Mouse (Mus musculus): ENCODE data around the gene Themis2. TPM values are rescaled to one million over a fixed set of nuclear protein-coding genes. Genes with fewer than 3 reads are reported as not detected.

The Themis2 gene
- polyA plus RNA-seq, 1 experiment from 2014 or later = 0.72 TPM

DNA sequence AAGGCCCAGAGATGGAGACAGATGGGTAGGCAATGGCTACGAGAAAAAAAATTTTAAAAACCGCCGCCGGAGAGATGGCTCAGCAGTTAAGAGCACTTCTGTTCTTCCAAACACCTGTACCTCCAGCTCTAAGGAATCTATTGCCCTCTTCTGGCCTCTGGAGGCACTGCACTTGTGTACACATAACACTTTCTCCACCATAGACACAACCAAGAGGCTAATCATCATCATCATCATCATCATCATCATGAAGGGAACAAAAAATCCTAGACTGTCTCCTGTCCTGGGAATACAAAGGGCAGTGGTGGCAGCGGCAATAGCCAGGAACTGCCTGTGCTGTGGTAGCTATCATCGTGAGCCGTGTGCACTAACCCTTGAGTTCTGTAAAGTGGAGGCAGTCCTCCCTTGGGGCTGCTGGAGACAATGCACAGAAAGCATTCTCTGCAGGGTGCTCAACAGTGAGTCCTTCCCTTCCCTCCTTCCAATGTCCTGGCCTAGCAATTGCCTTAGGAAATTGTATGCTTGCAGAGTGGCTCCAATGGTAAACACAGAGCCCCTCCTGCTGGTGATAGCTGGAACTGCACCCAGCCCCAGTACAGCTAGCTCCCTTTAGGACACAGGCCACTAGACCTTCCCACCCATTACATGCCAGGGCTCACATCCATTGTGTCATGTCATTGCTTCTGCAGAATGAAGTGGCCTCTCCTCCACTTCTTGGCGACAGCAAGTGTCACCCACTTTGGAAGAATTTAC lies 27.6 kb upstream of the Themis2 start:
- H3K9me3 ChIP-seq (ENCODE audit: control insufficient read depth, low read length) = no peaks in the 10 kb centered on the region
- DNase-seq (ENCODE audit: low spot score) (peak; percentile 80), ATAC-seq (ENCODE audit: low FRiP score, low TSS enrichment) (peak; percentile 75)
- no peak overlapping the region for H3K4me2 ChIP-seq (replicated peaks; ENCODE audit: low read depth)
- no peak overlapping the region for H3K27ac ChIP-seq (replicated peaks)
- no peak overlapping the region for H3K9ac ChIP-seq (ENCODE audit: low read length)
- H3K4me1 ChIP-seq (replicated peaks; ENCODE audit: control insufficient read depth, insufficient read depth) = no peaks in the 10 kb centered on the region
- TF ChIP-seq CTCF (IDR thresholded peaks at IDR 0.05; ENCODE audit: low read depth) (peak; percentile 87), EP300 (optimal IDR thresholded peaks at IDR 0.05) (no peak)
- peaks cover 15% of the 10 kb centered on the region for H3K36me3 ChIP-seq (ENCODE audit: control insufficient read depth, insufficient read depth, low read length)
- H3K4me3 ChIP-seq (ENCODE audit: low read depth, low read length) = no peak overlapping the region
- 69% methylated on average over 8 of the region's 8 CpGs for WGBS
- no peaks in the 10 kb centered on the region for H3K27me3 ChIP-seq (ENCODE audit: control insufficient read depth, insufficient read depth, low read length)

DNA sequence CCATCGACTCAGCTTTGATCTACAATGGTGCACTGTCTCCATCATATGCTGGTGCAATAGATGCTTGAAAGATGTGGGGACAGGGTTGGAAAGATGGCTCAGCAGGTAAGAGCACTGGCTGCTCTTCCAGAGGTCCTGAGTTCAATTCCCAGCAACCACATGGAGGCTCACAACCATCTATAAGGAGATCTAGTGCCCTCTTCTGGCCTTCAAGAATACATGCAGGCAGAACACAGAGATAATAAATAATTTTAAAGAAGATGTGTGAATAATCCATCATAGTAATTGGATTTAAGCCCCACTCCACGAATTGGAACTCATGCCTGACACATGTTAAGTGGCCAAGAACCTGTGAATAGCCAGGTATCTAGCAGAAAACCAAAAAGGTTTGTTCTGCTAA lies 22.3 kb upstream of the Themis2 start:
- 0 out of 2 replicates have a peak, but pooled peaks have one; percentile 3 for TF ChIP-seq CTCF (IDR thresholded peaks at IDR 0.05; ENCODE audit: low read depth)
- TF ChIP-seq EP300 (optimal IDR thresholded peaks at IDR 0.05) = no peak
- H3K27ac ChIP-seq (replicated peaks) = no peak overlapping the region
- no peaks in the 10 kb centered on the region for H3K27me3 ChIP-seq (ENCODE audit: control insufficient read depth, insufficient read depth, low read length)
- H3K36me3 ChIP-seq (ENCODE audit: control insufficient read depth, insufficient read depth, low read length) = no peaks in the 10 kb centered on the region
- H3K4me2 ChIP-seq (replicated peaks; ENCODE audit: low read depth) = no peak overlapping the region
- no peak overlapping the region for H3K4me3 ChIP-seq (ENCODE audit: low read depth, low read length)
- no peak overlapping the region for H3K9ac ChIP-seq (ENCODE audit: low read length)
- DNase-seq (ENCODE audit: low spot score) (no peak), ATAC-seq (ENCODE audit: low FRiP score, low TSS enrichment) (no peak)
- 56% methylated on average over 2 of the region's 2 CpGs for WGBS
- H3K4me1 ChIP-seq (replicated peaks; ENCODE audit: control insufficient read depth, insufficient read depth) = no peaks in the 10 kb centered on the region
- no peaks in the 10 kb centered on the region for H3K9me3 ChIP-seq (ENCODE audit: control insufficient read depth, low read length)

DNA sequence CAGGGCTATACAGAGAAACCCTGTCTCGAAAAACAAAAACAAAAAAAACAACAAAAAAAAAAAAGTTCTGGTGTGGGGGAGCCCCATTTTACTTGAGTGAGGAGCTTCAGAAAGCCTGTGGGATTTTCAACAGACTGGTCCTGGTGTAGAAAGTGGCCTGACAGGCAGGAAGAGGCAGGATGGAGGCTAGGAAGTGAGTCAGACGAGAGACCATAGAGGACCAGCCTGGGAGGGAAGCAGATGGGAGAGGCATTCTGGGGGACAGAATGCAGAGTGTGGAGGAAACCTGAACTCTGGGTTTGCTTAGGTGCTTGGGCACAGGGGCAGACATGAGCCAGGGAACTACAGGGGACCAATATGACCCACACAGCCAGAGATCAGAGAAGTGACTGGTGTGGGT lies 20.7 kb upstream of the Themis2 start:
- DNase-seq (ENCODE audit: low spot score) (no peak), ATAC-seq (ENCODE audit: low FRiP score, low TSS enrichment) (no peak)
- Histone ChIP-seq H3K9ac (ENCODE audit: low read length) (no peak overlapping the region), H3K4me2 (replicated peaks; ENCODE audit: low read depth) (no peak overlapping the region), H3K4me3 (ENCODE audit: low read depth, low read length) (no peak overlapping the region), H3K4me1 (replicated peaks; ENCODE audit: control insufficient read depth, insufficient read depth) (no peaks in the 10 kb centered on the region), H3K27ac (replicated peaks) (no peak overlapping the region), H3K36me3 (ENCODE audit: control insufficient read depth, insufficient read depth, low read length) (no peaks in the 10 kb centered on the region), H3K9me3 (ENCODE audit: control insufficient read depth, low read length) (no peaks in the 10 kb centered on the region), H3K27me3 (ENCODE audit: control insufficient read depth, insufficient read depth, low read length) (no peaks in the 10 kb centered on the region)
- WGBS = 62% methylated on average over 2 of the region's 2 CpGs
- no peak for TF ChIP-seq CTCF (IDR thresholded peaks at IDR 0.05; ENCODE audit: low read depth)
- TF ChIP-seq EP300 (optimal IDR thresholded peaks at IDR 0.05) = no peak

DNA sequence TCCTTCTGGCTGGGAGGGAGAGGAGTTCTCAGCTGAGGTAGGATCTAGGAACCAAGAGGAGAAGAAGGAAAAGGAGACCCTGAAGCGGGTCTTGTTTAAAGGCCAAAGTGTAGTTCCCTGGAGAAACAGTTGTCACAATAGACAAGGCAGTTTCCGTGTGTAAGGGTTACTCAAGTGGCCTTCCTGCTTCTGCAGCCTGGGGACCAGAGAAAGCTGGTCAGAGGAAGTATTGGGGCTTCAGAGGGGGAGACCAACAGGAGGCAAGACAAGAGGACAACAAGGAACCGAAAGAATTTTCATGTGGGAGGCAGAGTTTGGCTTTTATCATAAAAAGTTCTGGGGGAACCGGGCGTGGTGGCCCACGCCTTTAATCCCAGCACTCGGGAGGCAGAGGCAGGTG lies 20.2 kb upstream of the Themis2 start:
- ATAC-seq (ENCODE audit: low FRiP score, low TSS enrichment) (no peak), DNase-seq (ENCODE audit: low spot score) (no peak)
- H3K27me3 ChIP-seq (ENCODE audit: control insufficient read depth, insufficient read depth, low read length) = no peaks in the 10 kb centered on the region
- no peak overlapping the region for H3K4me3 ChIP-seq (ENCODE audit: low read depth, low read length)
- no peaks in the 10 kb centered on the region for H3K9me3 ChIP-seq (ENCODE audit: control insufficient read depth, low read length)
- no peaks in the 10 kb centered on the region for H3K4me1 ChIP-seq (replicated peaks; ENCODE audit: control insufficient read depth, insufficient read depth)
- 75% methylated on average over 7 of the region's 7 CpGs for WGBS
- H3K27ac ChIP-seq (replicated peaks) = no peak overlapping the region
- no peak overlapping the region for H3K4me2 ChIP-seq (replicated peaks; ENCODE audit: low read depth)
- H3K36me3 ChIP-seq (ENCODE audit: control insufficient read depth, insufficient read depth, low read length) = no peaks in the 10 kb centered on the region
- no peak overlapping the region for H3K9ac ChIP-seq (ENCODE audit: low read length)
- no peak for TF ChIP-seq CTCF (IDR thresholded peaks at IDR 0.05; ENCODE audit: low read depth)
- no peak for TF ChIP-seq EP300 (optimal IDR thresholded peaks at IDR 0.05)

DNA sequence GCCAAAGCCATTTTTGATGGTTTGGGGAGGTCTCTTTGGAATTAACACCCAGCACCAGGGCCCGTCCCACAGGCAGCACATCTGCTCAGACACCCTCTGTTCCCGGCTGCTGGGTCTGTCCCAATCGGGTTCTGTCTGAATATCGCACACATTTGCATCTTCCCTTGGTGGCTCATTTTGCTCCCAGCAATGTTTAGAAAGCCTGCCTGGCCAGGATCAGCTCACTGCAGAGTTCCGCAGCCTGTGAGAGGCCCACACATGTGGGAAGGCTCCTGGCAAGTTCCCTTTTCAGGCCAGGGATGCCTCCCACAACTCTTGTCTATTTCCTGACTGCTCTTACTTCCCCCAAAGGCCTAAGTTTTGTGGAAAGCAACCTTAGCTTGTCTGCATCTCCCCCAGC lies 13.4 kb upstream of the Themis2 start:
- Histone ChIP-seq H3K27ac (replicated peaks) (peak overlapping the region; percentile 56; the same call in 1 of the 2 replicates), H3K9me3 (ENCODE audit: control insufficient read depth, low read length) (no peaks in the 10 kb centered on the region), H3K9ac (ENCODE audit: low read length) (no peak overlapping the region), H3K27me3 (ENCODE audit: control insufficient read depth, insufficient read depth, low read length) (no peaks in the 10 kb centered on the region), H3K4me2 (replicated peaks; ENCODE audit: low read depth) (no peak overlapping the region), H3K36me3 (ENCODE audit: control insufficient read depth, insufficient read depth, low read length) (no peaks in the 10 kb centered on the region), H3K4me1 (replicated peaks; ENCODE audit: control insufficient read depth, insufficient read depth) (no peaks in the 10 kb centered on the region), H3K4me3 (ENCODE audit: low read depth, low read length) (no peak overlapping the region)
- TF ChIP-seq CTCF (IDR thresholded peaks at IDR 0.05; ENCODE audit: low read depth) = no peak
- TF ChIP-seq EP300 (optimal IDR thresholded peaks at IDR 0.05) = no peak
- DNase-seq (ENCODE audit: low spot score) (no peak), ATAC-seq (ENCODE audit: low FRiP score, low TSS enrichment) (no peak)
- WGBS = 82% methylated on average over 5 of the region's 5 CpGs
